Mouse (Mus musculus) kidney, adult 9 months (tissue): Measurements from ENCODE around the gene Gm8247.
"Not testable (repeated sequence)": the region's sequence is repeated elsewhere in the genome, so short reads cannot be mapped to it uniquely, and the experiment has no call there.

Source experiments
- DNase-seq: peaks from one replicate; pipeline ENCODE4 v3.0.0; 2022

Gene Gm8247

GRCm38 (mm10) chr14:44582853-44583252, at the start of gene Gm8247:
Gm8247 (plus strand) TSS chr14:44583153.
- DNase-seq = not testable (repeated sequence)

DNA sequence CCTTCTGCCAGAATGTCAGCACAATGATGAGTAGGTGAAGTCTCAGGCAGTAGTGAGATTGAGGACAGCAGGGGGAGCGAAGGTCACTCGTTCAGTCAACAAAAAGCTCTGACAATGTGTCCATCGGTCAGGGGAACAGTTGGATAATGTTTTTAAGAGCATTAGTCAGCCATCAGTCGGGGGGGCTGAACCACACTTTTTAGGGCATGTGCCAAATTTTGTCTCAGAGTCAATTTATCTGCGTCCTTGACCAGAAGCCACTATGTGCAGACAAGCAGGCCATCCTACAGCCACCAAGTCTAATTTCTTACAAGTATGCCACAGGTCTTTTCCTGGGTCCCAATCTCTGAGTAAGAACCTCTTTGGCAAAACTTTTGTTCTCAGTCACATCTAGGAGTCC, 35.0 kb upstream of the Gm8247 start:
- not testable (repeated sequence) for DNase-seq

DNA sequence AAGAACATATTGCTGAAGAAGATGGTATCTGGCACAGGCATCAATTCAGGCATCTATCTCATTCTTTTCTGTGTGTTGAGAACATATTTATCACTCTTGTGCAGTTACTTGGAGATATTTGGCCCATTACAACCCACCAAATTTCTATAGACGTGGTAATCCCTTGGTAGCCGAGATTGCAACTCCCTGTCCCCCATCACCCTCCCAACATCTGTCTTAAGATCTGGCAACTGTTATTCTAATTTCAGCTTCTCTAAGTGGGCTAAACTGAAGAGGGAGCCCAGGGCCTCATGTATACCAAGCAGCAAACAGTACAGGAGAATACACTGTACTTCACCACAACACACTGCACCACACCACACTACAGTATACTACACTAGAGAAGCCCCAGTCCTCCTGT, 8.8 kb downstream of the Gm8247 start:
- peak; percentile 0 for DNase-seq

DNA sequence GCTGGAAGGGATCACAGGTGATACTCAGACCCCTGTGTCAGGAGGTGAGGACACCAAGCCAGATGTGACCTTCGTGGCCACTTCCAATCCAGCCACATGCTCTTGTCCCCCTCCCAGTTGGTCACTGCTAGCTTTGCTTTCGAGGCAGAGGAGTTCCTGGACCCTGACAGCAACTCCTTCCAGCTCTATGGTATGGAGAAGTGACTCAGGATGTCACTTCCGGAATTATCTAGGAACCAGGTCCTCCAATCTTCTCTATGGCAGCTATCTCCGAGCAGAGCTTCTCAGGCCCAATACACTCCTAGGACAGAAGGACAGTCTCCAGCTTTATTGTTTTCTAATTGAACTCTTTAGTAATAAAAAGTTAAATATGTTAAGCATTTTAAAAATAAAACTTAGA, 44.8 kb downstream of the Gm8247 start, which contains the start of gene Gm5624:
TSS of gene Gm5624 (minus strand) at position 202 of the 400 bp plus-strand sequence.
- DNase-seq = not testable (repeated sequence)
